Comparison of ENCODE assay signal across 13 mouse cellular contexts in the genomic region with DNA sequence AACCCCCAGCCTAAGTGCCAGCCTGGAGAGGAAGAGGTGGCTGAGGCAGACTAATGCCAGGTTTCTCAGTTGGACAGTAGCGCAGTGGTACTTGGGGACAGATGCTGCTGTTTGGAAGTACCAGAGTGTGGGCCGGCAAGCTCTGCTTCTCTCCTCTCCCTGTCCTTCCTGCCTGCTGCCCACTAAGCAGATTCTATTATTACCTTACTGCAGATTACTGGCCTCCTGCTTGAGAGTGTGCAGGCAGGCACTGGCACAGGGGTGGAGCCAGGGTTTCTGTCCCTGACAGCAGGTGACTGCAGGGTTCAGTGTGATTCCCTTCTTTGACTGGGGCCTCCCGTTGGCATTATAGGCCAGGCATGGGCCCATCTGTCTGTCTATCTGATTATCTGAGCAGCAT. TPM values are rescaled to one million over a fixed set of nuclear protein-coding genes. Genes with fewer than 3 reads are reported as not detected.
A peak's percentile ranks its signal among the peaks of the same experiment; 100 is the strongest.
DNase-seq lines count a peak whose midpoint lies in the region; ATAC-seq lines count a peak whose summit lies in the region.
"Had no signal": no experiment of that assay in that cellular context is flagged by ENCODE, and none has a peak within 500 bp of the region (broad histone marks: within the 10 kb centered on the region; RNA-seq: fewer than 3 reads in every experiment).

No protein-coding gene starts in this region.

- no peak for DNase-seq in frontal cortex, postnatal 14 days (ENCODE audit: low spot score in 2 of 2)
- peak; percentile 50 to 87 for DNase-seq in left cerebral cortex, postnatal 25 days (ENCODE audit: low spot score in 2 of 2)
- no peak for DNase-seq in left cerebral cortex, adult 11 months (ENCODE audit: low spot score)
- DNase-seq in right cerebral cortex, adult 2 months (ENCODE audit: low spot score in 2 of 2), result peak; percentile 64 to 66
- no peak for DNase-seq in right cerebral cortex, postnatal 4 days
- no peak for DNase-seq in kidney, adult 18-20 months
- DNase-seq in gastrocnemius, adult 8-10 months (ENCODE audit: low spot score in 2 of 2), result no peak
- DNase-seq: heart, postnatal 10 days; lung, postnatal 14 days; spleen, adult 18-20 months; thymus, postnatal 4 days had no signal

- ATAC-seq in frontal cortex, adult (ENCODE audit: low TSS enrichment), result peak; percentile 66
- ATAC-seq: inflammation-experienced regulatory T-cells, adult 6 months had no signal

- intact Hi-C loops in left cerebral cortex, postnatal 25 days (cut with DNase I), result loop anchor here (5.0 kb wide), 1 partner anchor 419 kb away; no protein-coding TSS in a partner anchor

RNA-seq across cellular contexts. Expression of gene Brsk2, which starts 11.9 kb away (rescaled TPM):
- total RNA-seq in left cerebral cortex, postnatal 25 days (2021), result 100 to 1,000 TPM; 206 to 226 TPM
- under 1 TPM in 1 of 4 experiments, not detected in 3; 0.10 TPM for total RNA-seq in gastrocnemius, adult 8-10 months (2022)

RNA-seq across cellular contexts. Expression of gene Tollip, which starts 43.2 kb away (rescaled TPM):
- total RNA-seq in left cerebral cortex, postnatal 25 days (2021), result 100 to 1,000 TPM; 138 to 140 TPM
- total RNA-seq in gastrocnemius, adult 8-10 months (2022), result 10 to 100 TPM; 34.6 to 38.3 (median 34.9) TPM

Comparison
In these comparisons a context has a peak if more than half of its experiments do, and no peak if none do; other contexts are left out.
1. DNase-seq: peak in left cerebral cortex, postnatal 25 days (2 of 2) and right cerebral cortex, adult 2 months (2 of 2); none in frontal cortex, postnatal 14 days (0 of 2), left cerebral cortex, adult 11 months (single experiment), right cerebral cortex, postnatal 4 days (single experiment), kidney, adult 18-20 months (single experiment) and gastrocnemius, adult 8-10 months (0 of 2).
2. RNA of gene Brsk2, which starts 11.9 kb away (total RNA-seq): 206 to 226 TPM in left cerebral cortex, postnatal 25 days; 0.10 TPM in gastrocnemius, adult 8-10 months; every median in the first group is over 100 times any median in the second.